Mouse (Mus musculus): ENCODE measurements around the gene Fscn3.

Fscn3 gene

DNA sequence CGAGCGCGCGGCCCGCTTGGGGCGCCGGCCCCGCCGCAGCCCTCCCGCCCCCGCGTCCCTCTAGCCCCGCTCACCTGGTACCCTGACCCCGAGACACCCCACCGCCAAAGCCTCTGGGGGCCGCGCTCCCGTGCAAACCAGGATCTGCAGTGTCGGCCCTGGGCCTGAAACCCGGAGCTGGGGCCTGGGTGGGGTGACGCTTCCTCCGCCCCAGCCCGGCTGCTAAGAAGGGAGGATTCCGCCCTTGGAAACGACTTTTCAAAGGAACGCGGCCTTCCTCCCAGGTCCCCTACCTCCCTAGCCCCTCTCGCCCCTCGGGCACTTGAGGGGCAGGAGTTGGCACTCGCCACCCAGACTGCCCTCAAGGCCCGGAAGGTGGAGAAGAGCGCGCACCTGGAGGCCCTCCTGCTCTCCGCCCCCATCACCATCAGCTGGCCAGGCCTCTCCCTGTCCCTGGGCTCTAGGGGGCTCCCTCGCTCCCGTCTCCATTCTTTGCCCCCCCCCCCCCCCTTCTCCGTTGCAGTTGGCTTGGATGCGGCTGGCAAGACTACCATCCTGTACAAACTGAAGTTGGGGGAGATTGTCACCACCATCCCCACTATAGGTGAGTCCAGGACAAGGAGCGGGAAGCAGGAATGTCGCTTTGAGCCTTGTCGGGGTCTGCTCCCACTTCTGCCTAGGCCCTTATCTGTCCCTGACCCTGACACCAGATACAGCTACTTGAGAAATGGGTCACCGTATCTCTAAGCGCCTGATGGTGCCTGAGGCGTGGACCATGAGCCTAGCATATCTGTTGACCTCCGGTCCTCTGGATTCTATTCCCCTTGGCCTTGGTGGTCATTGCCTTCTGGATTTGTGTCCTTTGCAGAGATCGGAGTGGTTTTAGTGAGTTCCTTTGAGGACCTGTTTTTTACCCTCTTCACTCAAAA lies 3.6 kb upstream of the Fscn3 start:
- intact Hi-C loops (cut with DNase I), result loop anchor here (5.0 kb wide), 1 partner anchor 162 kb away; no protein-coding TSS in a partner anchor

DNA sequence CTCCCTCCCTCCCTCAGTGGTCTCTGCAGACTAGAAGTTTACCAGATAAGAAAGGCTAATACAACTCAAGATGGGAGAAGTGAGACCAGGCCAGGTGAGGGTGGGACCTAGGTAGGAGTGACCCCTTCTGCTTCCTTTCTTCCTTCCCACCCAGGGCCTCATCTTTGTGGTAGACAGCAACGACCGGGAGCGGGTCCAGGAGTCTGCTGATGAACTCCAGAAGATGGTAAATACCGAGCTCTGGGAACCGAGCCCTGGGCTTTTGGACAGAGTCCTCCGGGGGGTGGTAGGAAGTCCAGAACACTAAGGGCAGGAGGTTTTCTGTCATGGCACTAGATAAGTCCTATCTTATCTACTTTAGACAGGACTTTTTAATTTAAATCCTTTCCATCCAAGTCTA lies 2.6 kb upstream of the Fscn3 start:
- intact Hi-C loops (cut with DNase I), result loop anchor here (5.0 kb wide), 1 partner anchor 47 kb away; no protein-coding TSS in a partner anchor

GRCm38 (mm10) chr6:28428290-28428689 lies 701 bp downstream of the Fscn3 start, which contains the start of gene Gcc1:
Gene Gcc1 (minus strand): TSS chr6:28428390.
- intact Hi-C loops (cut with DNase I), result loop anchor here (5.0 kb wide), 1 partner anchor 44 kb away; no protein-coding TSS in a partner anchor

DNA sequence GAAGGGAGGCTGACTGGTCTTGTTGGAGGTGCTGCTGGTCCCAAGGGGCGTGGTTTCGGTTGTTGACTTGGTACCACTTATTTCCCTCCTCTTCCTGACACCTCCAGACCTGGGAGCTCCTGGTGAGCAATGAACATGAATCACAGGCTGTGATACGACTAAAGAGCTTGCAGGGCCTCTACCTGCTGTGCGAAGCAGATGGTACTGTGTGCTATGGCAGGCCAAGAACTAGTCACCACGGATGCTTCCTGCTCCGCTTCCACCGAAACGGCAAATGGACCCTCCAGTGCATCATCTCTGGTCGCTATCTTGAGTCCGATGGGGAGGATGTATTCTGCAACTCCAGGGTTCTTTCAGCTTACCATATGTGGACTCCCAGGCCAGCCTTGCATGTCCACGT lies 2.3 kb downstream of the Fscn3 start:
- intact Hi-C loops (cut with DNase I), result loop anchor here (5.0 kb wide), 1 partner anchor 42 kb away; no protein-coding TSS in a partner anchor

GRCm38 (mm10) chr6:28430795-28431537 lies 3.4 kb downstream of the Fscn3 start:
- intact Hi-C loops (cut with DNase I), result no loop called here

DNA sequence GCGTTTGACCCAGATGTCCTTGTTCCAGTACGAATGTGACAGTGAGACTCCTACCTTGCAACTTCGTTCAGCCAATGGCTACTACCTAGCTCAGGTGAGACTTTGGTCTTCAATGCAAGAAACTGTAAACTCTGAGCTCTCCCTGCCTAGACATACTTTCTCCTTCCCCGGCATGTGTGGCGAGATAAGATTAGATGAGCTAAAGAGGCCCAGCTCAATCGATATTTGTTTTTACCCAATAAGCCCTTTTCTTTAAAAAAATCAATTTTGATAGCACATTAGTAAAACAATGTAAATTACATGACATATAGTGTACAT lies 3.9 kb downstream of the Fscn3 start:
- intact Hi-C loops (cut with DNase I), result no loop called here

GRCm38 (mm10) chr6:28447937-28448336 lies 20.3 kb downstream of the Fscn3 start:
- intact Hi-C loops (cut with DNase I), result no loop called here

DNA sequence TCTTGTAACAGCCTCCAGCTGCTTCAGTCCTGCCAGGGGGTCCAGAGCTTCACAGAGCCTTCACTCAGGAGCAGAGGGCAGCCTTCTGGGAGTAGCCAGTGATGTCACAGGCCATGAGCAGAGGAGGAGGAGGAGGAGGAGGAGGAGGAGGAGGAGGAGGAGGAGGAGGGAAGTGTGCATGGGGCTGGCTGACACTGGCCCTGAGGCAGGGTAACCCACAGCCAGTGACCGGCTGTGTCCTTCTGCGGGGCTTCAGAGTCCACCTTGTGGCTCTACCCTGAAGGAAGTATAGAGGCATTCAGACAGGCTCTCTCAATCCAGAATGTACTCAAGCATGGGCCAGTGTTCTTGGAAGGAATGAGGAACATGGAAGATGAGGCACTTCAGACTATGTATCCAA lies 21.7 kb downstream of the Fscn3 start, which contains the start of gene Pax4:
Gene Pax4 (minus strand): TSS at position 101 of the 400 bp plus-strand sequence.
- intact Hi-C loops (cut with DNase I), result no loop called here

- intact Hi-C loops (cut with DNase I), result no loop called here
These were observed 22.9 kb downstream of the Fscn3 start for GRCm38 (mm10) chr6:28450481-28450880.

- intact Hi-C loops (cut with DNase I), result no loop called here
These were observed 23.4 kb downstream of the Fscn3 start for GRCm38 (mm10) chr6:28450977-28451376.

- intact Hi-C loops (cut with DNase I), result no loop called here
These were observed 31.7 kb downstream of the Fscn3 start for GRCm38 (mm10) chr6:28459221-28459668.

DNA sequence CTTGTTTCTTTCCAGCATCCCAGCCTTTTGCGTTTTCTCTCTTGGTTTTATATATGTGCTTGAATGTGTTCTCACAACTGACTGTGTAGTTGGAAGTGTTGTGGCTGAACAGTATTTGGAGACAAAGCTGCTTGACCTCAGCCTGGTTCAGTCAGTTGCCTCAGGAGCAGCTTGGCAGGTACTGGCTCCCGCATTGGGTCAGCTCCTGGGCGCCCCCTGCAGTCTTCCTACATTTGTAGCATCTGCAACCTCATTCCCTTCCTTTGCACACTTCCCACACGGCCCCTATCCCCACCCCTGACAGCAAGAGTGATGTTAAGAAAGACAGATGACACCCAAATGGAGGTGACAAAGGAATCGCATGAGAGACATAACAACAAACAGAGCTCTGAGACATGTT lies 32.9 kb downstream of the Fscn3 start:
- intact Hi-C loops (cut with DNase I), result loop anchor here (5.0 kb wide), 1 partner anchor 123 kb away; no protein-coding TSS in a partner anchor

GRCm38 (mm10) chr6:28464630-28465029 lies 37.0 kb downstream of the Fscn3 start:
- intact Hi-C loops (cut with DNase I), result loop anchor here (5.0 kb wide), 1 partner anchor 127 kb away; no protein-coding TSS in a partner anchor

DNA sequence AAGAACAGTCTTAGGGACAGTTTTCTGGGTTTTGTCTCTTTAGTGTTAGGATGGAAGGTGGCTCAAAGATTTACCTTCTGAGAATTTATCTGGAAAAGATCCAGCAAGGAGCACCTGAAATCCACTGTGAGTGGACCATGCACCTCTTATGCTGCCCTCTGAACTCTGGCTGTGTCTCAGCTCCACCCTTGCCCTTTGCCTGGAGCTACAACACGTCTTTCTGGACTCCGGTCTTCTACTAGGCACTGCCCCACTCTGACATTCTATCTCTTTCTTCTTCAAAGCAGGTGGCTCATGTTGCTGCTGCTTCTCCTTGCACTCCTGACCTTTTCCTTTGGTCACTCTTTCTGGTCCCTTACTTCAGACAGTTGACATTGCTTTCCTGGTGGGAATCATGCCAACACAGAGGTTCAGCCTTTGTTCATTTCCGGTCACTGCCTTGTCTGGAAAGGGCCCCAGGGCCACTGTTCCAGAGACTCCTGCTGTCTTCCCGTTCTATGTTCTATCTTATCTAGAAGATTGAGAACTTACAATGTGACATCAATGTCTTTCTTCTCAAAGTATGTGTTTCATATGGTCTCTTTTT lies 42.5 kb downstream of the Fscn3 start:
- intact Hi-C loops (cut with DNase I), result loop anchor here (5.0 to 10.0 kb wide), 2 partner anchors 43 to 205 kb away; partner anchors contain the start of genes Fscn3 and Gcc1

DNA sequence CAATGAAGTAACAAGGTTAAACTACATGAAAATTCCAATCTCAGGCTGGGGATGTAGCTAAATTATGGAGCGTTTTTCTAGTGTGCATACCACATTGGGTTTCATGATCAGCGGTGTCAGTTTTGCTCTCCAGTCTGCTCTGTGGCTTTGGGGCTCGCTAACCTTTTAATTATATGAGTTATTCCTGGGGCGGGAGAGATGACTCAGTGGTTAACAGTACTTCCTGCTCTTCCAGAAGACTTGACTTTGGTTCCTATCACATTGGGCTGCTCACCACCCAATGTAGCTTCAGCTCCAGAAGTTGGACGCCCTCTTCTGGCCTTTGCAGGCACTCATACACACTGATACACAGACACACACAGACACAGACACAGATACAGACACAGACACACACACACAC lies 43.0 kb downstream of the Fscn3 start:
- intact Hi-C loops (cut with DNase I), result loop anchor here (5.0 to 10.0 kb wide), 2 partner anchors 43 to 206 kb away; partner anchors contain the start of genes Fscn3 and Gcc1

DNA sequence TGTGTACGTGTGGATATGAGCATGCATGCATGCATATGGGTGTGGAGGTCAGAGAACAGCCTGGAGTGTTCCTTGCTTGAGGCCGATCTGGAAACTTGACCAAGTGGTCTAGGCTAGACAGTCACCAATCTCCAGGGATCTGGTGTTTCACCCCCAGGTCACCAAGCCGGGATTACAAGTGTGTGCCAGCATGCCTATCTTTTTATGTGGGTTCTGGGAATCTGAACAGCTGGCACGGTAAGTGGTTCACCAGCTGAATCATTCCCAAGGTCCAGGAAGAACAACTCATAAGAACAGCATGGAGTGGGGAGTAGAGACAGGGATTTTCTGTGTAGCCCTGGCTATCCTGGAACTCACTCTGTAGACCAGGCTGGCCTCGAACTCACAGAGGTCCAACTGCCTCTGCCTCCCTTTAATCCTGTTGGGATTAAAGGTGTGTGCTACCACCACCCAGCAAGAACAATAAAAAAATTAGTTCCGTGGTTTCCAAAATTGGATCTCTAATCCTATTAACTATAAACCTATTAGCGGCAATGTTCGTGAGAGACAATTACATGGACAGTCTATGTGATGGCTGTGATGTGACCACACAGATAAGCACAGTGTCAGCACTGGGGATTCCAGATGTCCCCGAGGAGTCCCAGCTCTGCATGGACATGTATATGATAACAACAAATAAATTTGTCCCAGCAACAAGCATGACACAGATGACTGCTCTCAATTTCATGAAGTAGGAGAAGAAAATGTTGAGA lies 43.9 kb downstream of the Fscn3 start:
- intact Hi-C loops (cut with DNase I), result loop anchor here (5.0 to 10.0 kb wide), 2 partner anchors 44 to 207 kb away; partner anchors contain the start of genes Fscn3 and Gcc1

DNA sequence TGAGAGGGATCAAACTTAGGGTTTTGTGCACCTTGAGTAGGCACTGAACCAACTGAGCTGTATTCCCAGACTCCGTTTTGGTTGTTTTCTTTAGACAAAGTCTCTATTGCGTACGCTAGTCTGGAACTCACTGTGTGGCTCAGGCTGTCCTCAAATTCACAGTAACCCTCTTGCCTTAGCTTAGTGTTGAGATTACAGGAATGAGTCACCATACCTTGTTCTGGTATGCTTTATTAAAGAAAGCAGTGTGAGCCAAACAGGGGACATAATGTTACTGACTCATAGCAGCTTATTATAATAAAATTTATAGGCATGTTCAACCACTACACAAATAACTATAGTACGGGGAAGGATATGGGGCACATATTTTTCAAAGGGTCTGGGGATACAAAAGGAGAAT lies 46.6 kb downstream of the Fscn3 start:
- intact Hi-C loops (cut with DNase I), result loop anchor here (5.0 to 10.0 kb wide), 2 partner anchors 47 to 209 kb away; partner anchors contain the start of genes Fscn3 and Gcc1

DNA sequence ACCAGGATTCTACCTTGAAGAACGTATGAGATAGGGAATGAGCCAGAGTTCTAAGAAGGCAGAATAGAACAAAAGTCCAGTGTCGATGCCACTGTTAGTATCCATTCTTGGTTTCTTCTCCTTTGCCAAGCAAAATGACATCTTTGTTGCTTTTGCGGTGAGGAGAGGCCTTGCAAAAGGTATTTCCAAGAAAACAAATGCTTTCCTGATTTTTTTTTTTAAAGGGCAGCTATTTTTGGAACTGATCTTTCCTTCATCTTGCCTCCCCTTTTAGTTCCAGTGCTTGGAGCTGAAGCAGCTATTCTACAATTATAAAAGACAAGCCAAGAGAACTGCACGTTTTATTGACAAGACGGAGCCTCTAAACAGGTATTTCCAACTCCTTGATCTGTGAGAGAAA lies 47.2 kb downstream of the Fscn3 start, which contains the start of gene Snd1:
Gene Snd1 (plus strand): TSS at position 301 of the 400 bp plus-strand sequence.
- intact Hi-C loops (cut with DNase I), result loop anchor here (5.0 to 10.0 kb wide), 2 partner anchors 48 to 210 kb away; partner anchors contain the start of genes Fscn3 and Gcc1

GRCm38 (mm10) chr6:28479865-28480751 lies 52.5 kb downstream of the Fscn3 start:
- intact Hi-C loops (cut with DNase I), result loop anchor here (10.0 kb wide), 1 partner anchor 215 kb away; no protein-coding TSS in a partner anchor

Data from adrenal gland (tissue).